ENCODE assay signal across 24 mouse cellular contexts in the genomic region with DNA sequence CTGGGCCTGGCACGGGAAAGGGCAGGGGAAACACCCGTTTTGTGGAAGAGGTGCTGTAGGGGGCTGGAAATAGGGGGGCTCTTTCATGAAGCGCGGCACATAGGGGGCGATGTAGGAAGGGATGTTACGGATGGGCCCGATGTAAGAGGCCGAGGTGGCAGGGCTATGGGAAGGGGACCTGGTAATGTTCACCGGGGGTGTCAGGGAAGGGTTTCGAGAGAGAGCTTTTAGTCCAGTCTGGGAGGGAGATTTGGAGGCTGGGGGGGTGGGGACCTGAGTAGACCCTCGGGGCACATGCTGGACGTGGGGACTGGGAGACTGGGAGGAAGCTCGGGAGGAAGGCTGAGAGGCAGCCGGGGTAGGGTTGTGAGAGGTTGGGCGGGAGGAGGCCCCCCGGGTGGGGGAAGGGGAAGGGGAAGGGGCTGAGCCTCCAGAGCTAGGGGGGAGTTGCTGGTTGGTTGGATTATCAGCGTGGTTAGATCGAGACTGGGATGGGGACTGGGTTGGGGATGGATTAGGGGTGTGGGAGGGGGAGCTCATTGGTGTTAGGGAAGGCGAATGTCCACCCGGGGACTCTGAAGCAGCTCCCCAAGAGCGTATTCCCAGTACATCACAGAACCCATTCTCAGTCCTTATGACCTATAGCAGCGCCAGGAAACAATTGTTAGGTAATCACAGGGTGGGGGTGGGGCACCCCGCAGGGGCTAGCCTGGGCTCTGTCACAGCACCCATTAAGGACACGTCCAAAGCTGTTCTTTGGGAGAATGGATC. TPM values are rescaled to one million over a fixed set of nuclear protein-coding genes. Genes with fewer than 3 reads are reported as not detected.
DNase-seq lines count a peak whose midpoint lies in the region; TF ChIP-seq lines count a peak whose summit lies in the region.
"Had no signal": no experiment of that assay in that cellular context is flagged by ENCODE, and none has a peak within 500 bp of the region (broad histone marks: within the 10 kb centered on the region; RNA-seq: fewer than 3 reads in every experiment).

No protein-coding gene starts in this region.

- no peak overlapping the region for H3K4me3 ChIP-seq in heart, adult 2 months
- peak overlapping the region; percentile 91 for H3K4me3 ChIP-seq in testis, adult 2 months (ENCODE audit: control insufficient read depth, low read depth, low read length)
- H3K4me3 ChIP-seq: embryonic facial prominence, embryonic 12.5 days; erythroblast, embryonic 14.5 days; forebrain, embryonic 12.5 days; forebrain, embryonic 15.5 days; heart, embryonic 10.5 days; heart, embryonic 13.5 days; hindbrain, embryonic 12.5 days; hindbrain, embryonic 15.5 days had no signal

- no peaks in the 10 kb centered on the region for H3K27me3 ChIP-seq in heart, adult 2 months (ENCODE audit: control insufficient read depth, insufficient read depth, low read length)
- no peaks in the 10 kb centered on the region for H3K27me3 ChIP-seq in testis, adult 2 months (ENCODE audit: control insufficient read depth, insufficient read depth, low read length)
- H3K27me3 ChIP-seq: embryonic facial prominence, embryonic 12.5 days; forebrain, embryonic 12.5 days; forebrain, embryonic 15.5 days; heart, embryonic 13.5 days; hindbrain, embryonic 12.5 days; hindbrain, embryonic 15.5 days; Patski had no signal

- H3K9ac ChIP-seq in heart, adult 2 months (ENCODE audit: low read depth, low read length): no peak overlapping the region
- H3K9ac ChIP-seq: embryonic facial prominence, embryonic 12.5 days; forebrain, embryonic 12.5 days; forebrain, embryonic 15.5 days; heart, embryonic 13.5 days; hindbrain, embryonic 12.5 days; hindbrain, embryonic 15.5 days had no signal

- no peaks in the 10 kb centered on the region for H3K36me3 ChIP-seq in heart, adult 2 months (ENCODE audit: control insufficient read depth, insufficient read depth, low read length)
- no peaks in the 10 kb centered on the region for H3K36me3 ChIP-seq in testis, adult 2 months (ENCODE audit: control insufficient read depth, insufficient read depth, low read length)

- H3K4me1 ChIP-seq in heart, adult 2 months (ENCODE audit: control insufficient read depth, insufficient read depth, low read length): no peaks in the 10 kb centered on the region; the same call in 1 of the 2 replicates
- peaks cover 3% of the 10 kb centered on the region; the same call in 1 of the 2 replicates for H3K4me1 ChIP-seq in testis, adult 2 months (ENCODE audit: control insufficient read depth, insufficient read depth, low read length)
- H3K4me1 ChIP-seq: embryonic facial prominence, embryonic 12.5 days; forebrain, embryonic 12.5 days; forebrain, embryonic 15.5 days; hindbrain, embryonic 12.5 days; hindbrain, embryonic 15.5 days had no signal

- 75% methylated on average over 24 of the region's 24 CpGs for WGBS in heart, adult 2 months

- no peak for TF ChIP-seq EP300 in heart, adult 2 months (IDR thresholded peaks at IDR 0.05; ENCODE audit: insufficient read depth, low read depth, low read length)

- H3K27ac ChIP-seq in heart, adult 2 months: peak overlapping the region; percentile 47; the same call in 1 of the 2 replicates
- H3K27ac ChIP-seq in testis, adult 2 months (ENCODE audit: control insufficient read depth, insufficient read depth, low read depth, low read length): peak overlapping the region; percentile 9; the same call in 1 of the 2 replicates
- H3K27ac ChIP-seq: embryonic facial prominence, embryonic 12.5 days; forebrain, embryonic 12.5 days; forebrain, embryonic 15.5 days; heart, embryonic 10.5 days; heart, embryonic 13.5 days; hindbrain, embryonic 12.5 days; hindbrain, embryonic 15.5 days had no signal

- intact Hi-C loops in heart, adult 2 months (cut with DNase I): no loop called here

- peak; percentile 8 for DNase-seq in adrenal gland, postnatal 10 days
- DNase-seq in adrenal gland, adult 8-10 months: no peak
- DNase-seq in heart, adult 2 months: no peak
- no peak for DNase-seq in heart, postnatal 4 days
- no peak for DNase-seq in testis, postnatal 10 days (ENCODE audit: low spot score)
- DNase-seq: adrenal gland, postnatal 25 days; cerebellum, adult 18-20 months; cerebellum, adult 9-10 months; cerebellum, postnatal 14 days; gastrocnemius, postnatal 10 days; gastrocnemius, postnatal 36 days had no signal

- no peak for TF ChIP-seq POLR2A in heart, adult 2 months (IDR thresholded peaks at IDR 0.05; ENCODE audit: insufficient read depth, low read depth, low read length)
- TF ChIP-seq POLR2A in testis, adult 2 months (IDR thresholded peaks at IDR 0.05; ENCODE audit: control insufficient read depth, low read depth, low read length): peak; percentile 53; the same call in 1 of the 2 replicates

- H3K79me2 ChIP-seq in heart, adult 2 months (replicated peaks; ENCODE audit: control insufficient read depth, insufficient read depth, low read length): no peaks in the 10 kb centered on the region

- TF ChIP-seq CTCF in heart, adult 2 months (IDR thresholded peaks at IDR 0.05): no peak
- no peak for TF ChIP-seq CTCF in testis, adult 2 months (IDR thresholded peaks at IDR 0.05; ENCODE audit: control insufficient read depth, insufficient read depth, insufficient replicate concordance, low read depth, low read length)

RNA-seq across cellular contexts. Expression of gene Cygb, which starts 26.4 kb away (rescaled TPM):
- total RNA-seq in adrenal gland, postnatal 10 days (2021): 10 to 100 TPM; 40.8 to 44.7 TPM
- 10 to 100 TPM; 33.4 to 64.8 (median 48.2) TPM for total RNA-seq in adrenal gland, adult 8-10 months (2022)
- total RNA-seq in heart, adult 2 months (2021): 10 to 100 TPM; 42.5 to 50.3 TPM
- 55.0 and 66.1 TPM in 2 replicates for polyA plus RNA-seq in heart, adult 2 months (2012; rRNA removed)
- 10 to 100 TPM; 46.2 to 57.9 TPM for total RNA-seq in heart, postnatal 4 days (2021)
- 3.7 and 5.5 TPM in 2 replicates for polyA plus RNA-seq in testis, adult 2 months (2012; rRNA removed)
- total RNA-seq: G1E; granulocyte monocyte progenitor cell, adult 5-6 weeks; hematopoietic stem cell, adult 5-6 weeks had no signal

RNA-seq across cellular contexts. Expression of gene Prcd, which starts 27.2 kb away (rescaled TPM):
- total RNA-seq in adrenal gland, postnatal 10 days (2021): 1 to 10 TPM; 4.1 to 6.0 TPM
- total RNA-seq in adrenal gland, adult 8-10 months (2022): 10 to 100 TPM; 16.6 to 27.2 (median 22.8) TPM
- total RNA-seq in heart, adult 2 months (2021): 1 to 10 TPM; 1.1 to 1.3 TPM
- polyA plus RNA-seq in heart, adult 2 months (2012; rRNA removed): 0.76 and 1.1 TPM in 2 replicates
- total RNA-seq in heart, postnatal 4 days (2021): 1 to 10 TPM; 1.1 to 1.5 TPM
- polyA plus RNA-seq in testis, adult 2 months (2012; rRNA removed): 7.8 and 8.4 TPM in 2 replicates
- total RNA-seq: granulocyte monocyte progenitor cell, adult 5-6 weeks had no signal
- polyA plus RNA-seq: erythroblast, embryonic 14.5 days had no signal

RNA-seq across cellular contexts. Expression of gene Rhbdf2, which starts 53.7 kb away (rescaled TPM):
- total RNA-seq in adrenal gland, postnatal 10 days (2021): 10 to 100 TPM; 11.1 to 14.4 TPM
- total RNA-seq in adrenal gland, adult 8-10 months (2022): 10 to 100 TPM; 13.3 to 20.5 (median 15.0) TPM
- 10 to 100 TPM; 10.8 to 11.2 TPM for total RNA-seq in heart, adult 2 months (2021)
- polyA plus RNA-seq in heart, adult 2 months (2012; rRNA removed): 19.2 and 22.3 TPM in 2 replicates
- total RNA-seq in heart, postnatal 4 days (2021): 10 to 100 TPM; 16.4 to 17.5 TPM
- 6.3 and 7.5 TPM in 2 replicates for polyA plus RNA-seq in testis, adult 2 months (2012; rRNA removed)
